Mouse (Mus musculus): Measurements from ENCODE around the gene Rpusd1. TPM values are rescaled to one million over a fixed set of nuclear protein-coding genes. Genes with fewer than 3 reads are reported as not detected.

Rpusd1 gene
- polyA plus RNA-seq, 1 experiment from 2014 or later, result 17.5 TPM

GRCm38 (mm10) chr17:25762591-25762990 lies 35.1 kb downstream of the Rpusd1 start:
- Histone ChIP-seq H3K4me2 (ENCODE audit: low read depth, low read length) (no peak overlapping the region), H3K4me1 (ENCODE audit: control insufficient read depth, insufficient read depth, low read length) (no peaks in the 10 kb centered on the region), H3K9me3 (replicated peaks; ENCODE audit: control insufficient read depth, low read length) (no peaks in the 10 kb centered on the region), H3K4me3 (replicated peaks; ENCODE audit: low read length) (no peak overlapping the region), H3K36me3 (ENCODE audit: control insufficient read depth, insufficient read depth, low read length) (no peaks in the 10 kb centered on the region), H3K27me3 (ENCODE audit: control insufficient read depth, insufficient read depth, low read length) (no peaks in the 10 kb centered on the region), H3K9ac (ENCODE audit: low read length) (no peak overlapping the region), H3K27ac (ENCODE audit: low read length) (no peak overlapping the region)
- ATAC-seq (ENCODE audit: insufficient read depth, low FRiP score), result no peak
- WGBS, result 51% methylated on average over 3 of the region's 3 CpGs

GRCm38 (mm10) chr17:25765886-25766285 lies 38.4 kb downstream of the Rpusd1 start:
- Histone ChIP-seq H3K9ac (ENCODE audit: low read length) (no peak overlapping the region), H3K4me3 (replicated peaks; ENCODE audit: low read length) (no peak overlapping the region), H3K27me3 (ENCODE audit: control insufficient read depth, insufficient read depth, low read length) (no peaks in the 10 kb centered on the region), H3K4me1 (ENCODE audit: control insufficient read depth, insufficient read depth, low read length) (no peaks in the 10 kb centered on the region), H3K9me3 (replicated peaks; ENCODE audit: control insufficient read depth, low read length) (no peaks in the 10 kb centered on the region), H3K36me3 (ENCODE audit: control insufficient read depth, insufficient read depth, low read length) (no peaks in the 10 kb centered on the region), H3K27ac (ENCODE audit: low read length) (no peak overlapping the region), H3K4me2 (ENCODE audit: low read depth, low read length) (no peak overlapping the region)
- 73% methylated on average over 5 of the region's 5 CpGs for WGBS
- ATAC-seq (ENCODE audit: insufficient read depth, low FRiP score), result no peak

GRCm38 (mm10) chr17:25769331-25769730 lies 41.9 kb downstream of the Rpusd1 start:
- Histone ChIP-seq H3K4me1 (ENCODE audit: control insufficient read depth, insufficient read depth, low read length) (peaks cover 3% of the 10 kb centered on the region), H3K4me2 (ENCODE audit: low read depth, low read length) (no peak overlapping the region), H3K27me3 (ENCODE audit: control insufficient read depth, insufficient read depth, low read length) (no peaks in the 10 kb centered on the region), H3K9me3 (replicated peaks; ENCODE audit: control insufficient read depth, low read length) (no peaks in the 10 kb centered on the region), H3K9ac (ENCODE audit: low read length) (no peak overlapping the region), H3K27ac (ENCODE audit: low read length) (no peak overlapping the region), H3K4me3 (replicated peaks; ENCODE audit: low read length) (no peak overlapping the region), H3K36me3 (ENCODE audit: control insufficient read depth, insufficient read depth, low read length) (no peaks in the 10 kb centered on the region)
- 59% methylated on average over 9 of the region's 9 CpGs for WGBS
- no peak for ATAC-seq (ENCODE audit: insufficient read depth, low FRiP score)

DNA sequence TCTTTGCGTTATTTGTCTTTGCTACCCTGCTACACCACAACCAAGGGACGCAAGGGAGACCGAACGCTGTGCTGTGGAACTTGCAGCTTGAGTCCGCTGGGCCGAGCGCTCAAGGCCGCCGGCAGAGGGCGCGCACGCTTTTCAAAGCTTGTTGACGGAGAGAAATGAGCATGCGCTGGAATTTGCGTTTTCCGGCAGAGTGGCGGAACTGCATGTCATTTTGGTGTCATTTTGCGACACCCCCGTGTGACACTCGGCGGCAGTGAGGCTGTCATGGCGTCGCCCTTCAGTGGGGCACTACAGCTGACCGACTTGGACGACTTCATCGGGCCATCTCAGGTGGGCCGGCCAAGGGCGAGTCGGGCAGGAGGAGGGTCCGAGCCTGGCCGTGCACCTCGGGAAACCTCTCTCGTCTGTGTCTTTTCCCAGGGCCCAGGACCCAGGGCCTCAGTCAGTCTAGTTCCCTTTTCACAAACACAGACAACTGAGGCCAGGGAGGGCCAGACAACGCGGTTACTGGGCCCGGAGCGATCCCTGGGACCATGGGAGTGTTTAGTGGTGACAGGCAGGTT lies 46.2 kb downstream of the Rpusd1 start, which contains the start of gene Narfl:
Gene Narfl, plus strand, starts transcription at position 228 of the 572 bp plus-strand sequence.
- peak; percentile 89 for ATAC-seq (ENCODE audit: insufficient read depth, low FRiP score)
- H3K27me3 ChIP-seq (ENCODE audit: control insufficient read depth, insufficient read depth, low read length), result no peaks in the 10 kb centered on the region
- WGBS, result under 1% methylated on average over 37 of the region's 37 CpGs

GRCm38 (mm10) chr17:25775318-25776062 lies 48.0 kb downstream of the Rpusd1 start:
- H3K27me3 ChIP-seq (ENCODE audit: control insufficient read depth, insufficient read depth, low read length), result no peaks in the 10 kb centered on the region
- no peak overlapping the region for H3K9ac ChIP-seq (ENCODE audit: low read length)
- WGBS, result 74% methylated on average over 10 of the region's 10 CpGs
- peaks cover 6% of the 10 kb centered on the region for H3K4me1 ChIP-seq (ENCODE audit: control insufficient read depth, insufficient read depth, low read length)
- H3K9me3 ChIP-seq (replicated peaks; ENCODE audit: control insufficient read depth, low read length), result no peaks in the 10 kb centered on the region
- H3K36me3 ChIP-seq (ENCODE audit: control insufficient read depth, insufficient read depth, low read length), result 0 out of 2 replicates have a peak, but pooled peaks cover 3% of the 10 kb centered on the region
- no peak overlapping the region for H3K4me2 ChIP-seq (ENCODE audit: low read depth, low read length)
- H3K4me3 ChIP-seq (replicated peaks; ENCODE audit: low read length), result no peak overlapping the region
- H3K27ac ChIP-seq (ENCODE audit: low read length), result no peak overlapping the region
- ATAC-seq (ENCODE audit: insufficient read depth, low FRiP score), result no peak

More for the DNA sequence above, 46.2 kb downstream of the Rpusd1 start, which contains the start of gene Narfl:
- H3K9ac ChIP-seq (ENCODE audit: low read length), result peak within 1 kb of the TSS; percentile 92
- H3K9me3 ChIP-seq (replicated peaks; ENCODE audit: control insufficient read depth, low read length), result no peaks in the 10 kb centered on the region
- H3K4me1 ChIP-seq (ENCODE audit: control insufficient read depth, insufficient read depth, low read length), result peaks cover 6% of the 10 kb centered on the region
- H3K4me3 ChIP-seq (replicated peaks; ENCODE audit: low read length), result peak within 1 kb of the TSS; percentile 78
- no peaks in the 10 kb centered on the region for H3K36me3 ChIP-seq (ENCODE audit: control insufficient read depth, insufficient read depth, low read length)
- no peak within 1 kb of the TSS for H3K27ac ChIP-seq (ENCODE audit: low read length)
- peak within 1 kb of the TSS; percentile 84 for H3K4me2 ChIP-seq (ENCODE audit: low read depth, low read length)

GRCm38 (mm10) chr17:25777948-25778347 lies 50.5 kb downstream of the Rpusd1 start:
- Histone ChIP-seq H3K4me1 (ENCODE audit: control insufficient read depth, insufficient read depth, low read length) (peaks cover 6% of the 10 kb centered on the region), H3K4me2 (ENCODE audit: low read depth, low read length) (no peak overlapping the region), H3K27ac (ENCODE audit: low read length) (no peak overlapping the region), H3K27me3 (ENCODE audit: control insufficient read depth, insufficient read depth, low read length) (no peaks in the 10 kb centered on the region), H3K36me3 (ENCODE audit: control insufficient read depth, insufficient read depth, low read length) (peaks cover 3% of the 10 kb centered on the region; the same call in 1 of the 2 replicates), H3K9me3 (replicated peaks; ENCODE audit: control insufficient read depth, low read length) (no peaks in the 10 kb centered on the region), H3K4me3 (replicated peaks; ENCODE audit: low read length) (no peak overlapping the region), H3K9ac (ENCODE audit: low read length) (no peak overlapping the region)
- 90% methylated on average over 5 of the region's 5 CpGs for WGBS
- no peak for ATAC-seq (ENCODE audit: insufficient read depth, low FRiP score)

Small RNA genes within 50 kb of the gene (microRNA-seq; reads per million reads assigned to microRNA genes)
- gene Gm25083, result not detected
- not detected for gene Mir6966

Other genes starting within 250 kb of the Rpusd1 start
- gene Sstr5, start 230.4 kb upstream of the Rpusd1 start, polyA plus RNA-seq (2015; fragmentation: Nextera tagmentation; extraction: Ambion mirVana), result 0.35 and 0.49 TPM in 2 replicates
- 3.0 and 3.3 TPM in 2 replicates for gene Sox8, start 157.0 kb upstream of the Rpusd1 start, polyA plus RNA-seq (2015; fragmentation: Nextera tagmentation; extraction: Ambion mirVana)
- gene Lmf1, start 148.6 kb upstream of the Rpusd1 start, polyA plus RNA-seq (2015; fragmentation: Nextera tagmentation; extraction: Ambion mirVana), result 27.0 and 28.9 TPM in 2 replicates
- 0.85 and 1.0 TPM in 2 replicates for gene Gng13, start 10.5 kb upstream of the Rpusd1 start, polyA plus RNA-seq (2015; fragmentation: Nextera tagmentation; extraction: Ambion mirVana)
- 22.9 and 25.1 TPM in 2 replicates for gene Chtf18, start 251 bp upstream of the Rpusd1 start, polyA plus RNA-seq (2015; fragmentation: Nextera tagmentation; extraction: Ambion mirVana)
- gene Mslnl, start 8.4 kb downstream of the Rpusd1 start, polyA plus RNA-seq (2015; fragmentation: Nextera tagmentation; extraction: Ambion mirVana), result 0.05 and 0.14 TPM in 2 replicates
- gene Msln, start 26.7 kb downstream of the Rpusd1 start, polyA plus RNA-seq (2015; fragmentation: Nextera tagmentation; extraction: Ambion mirVana), result 77.0 and 104 TPM in 2 replicates
- 28.3 and 28.6 TPM in 2 replicates for gene Narfl, start 46.1 kb downstream of the Rpusd1 start, polyA plus RNA-seq (2015; fragmentation: Nextera tagmentation; extraction: Ambion mirVana)
- 49.8 and 54.2 TPM in 2 replicates for gene Haghl, start 58.0 kb downstream of the Rpusd1 start, polyA plus RNA-seq (2015; fragmentation: Nextera tagmentation; extraction: Ambion mirVana)
- 0.12 TPM in 1 of 2 replicates, not detected in the other for gene Ccdc78, start 58.9 kb downstream of the Rpusd1 start, polyA plus RNA-seq (2015; fragmentation: Nextera tagmentation; extraction: Ambion mirVana)
- gene Fam173a, start 65.2 kb downstream of the Rpusd1 start, polyA plus RNA-seq (2015; fragmentation: Nextera tagmentation; extraction: Ambion mirVana), result 96.9 and 102 TPM in 2 replicates
- 1.2 TPM in 1 of 2 replicates, not detected in the other for gene AC134908.4, start 68.0 kb downstream of the Rpusd1 start, polyA plus RNA-seq (2015; fragmentation: Nextera tagmentation; extraction: Ambion mirVana)
- gene Metrn, start 69.5 kb downstream of the Rpusd1 start, polyA plus RNA-seq (2015; fragmentation: Nextera tagmentation; extraction: Ambion mirVana), result 25.4 and 28.0 TPM in 2 replicates
- gene Fbxl16, start 81.4 kb downstream of the Rpusd1 start, polyA plus RNA-seq (2015; fragmentation: Nextera tagmentation; extraction: Ambion mirVana), result 2.6 and 2.8 TPM in 2 replicates
- gene Wdr24, start 96.0 kb downstream of the Rpusd1 start, polyA plus RNA-seq (2015; fragmentation: Nextera tagmentation; extraction: Ambion mirVana), result 24.7 and 28.6 TPM in 2 replicates
- 56.7 and 58.1 TPM in 2 replicates for gene Jmjd8, start 101.2 kb downstream of the Rpusd1 start, polyA plus RNA-seq (2015; fragmentation: Nextera tagmentation; extraction: Ambion mirVana)
- 312 and 314 TPM in 2 replicates for gene Stub1, start 105.7 kb downstream of the Rpusd1 start, polyA plus RNA-seq (2015; fragmentation: Nextera tagmentation; extraction: Ambion mirVana)
- 2.5 and 2.8 TPM in 2 replicates for gene Rhbdl1, start 109.6 kb downstream of the Rpusd1 start, polyA plus RNA-seq (2015; fragmentation: Nextera tagmentation; extraction: Ambion mirVana)
- 2.7 and 3.4 TPM in 2 replicates for gene Gm20683, start 114.1 kb downstream of the Rpusd1 start, polyA plus RNA-seq (2015; fragmentation: Nextera tagmentation; extraction: Ambion mirVana)
- 22.4 and 23.5 TPM in 2 replicates for gene Rhot2, start 117.2 kb downstream of the Rpusd1 start, polyA plus RNA-seq (2015; fragmentation: Nextera tagmentation; extraction: Ambion mirVana)
- gene Wdr90, start 133.8 kb downstream of the Rpusd1 start, polyA plus RNA-seq (2015; fragmentation: Nextera tagmentation; extraction: Ambion mirVana), result 20.9 and 22.1 TPM in 2 replicates
- 41.5 and 49.4 TPM in 2 replicates for gene Mcrip2, start 141.1 kb downstream of the Rpusd1 start, polyA plus RNA-seq (2015; fragmentation: Nextera tagmentation; extraction: Ambion mirVana)
- gene Mettl26, start 147.4 kb downstream of the Rpusd1 start, polyA plus RNA-seq (2015; fragmentation: Nextera tagmentation; extraction: Ambion mirVana), result 57.1 and 63.8 TPM in 2 replicates
- 0.42 and 0.56 TPM in 2 replicates for gene Wfikkn1, start 153.2 kb downstream of the Rpusd1 start, polyA plus RNA-seq (2015; fragmentation: Nextera tagmentation; extraction: Ambion mirVana)
- 26.3 and 27.7 TPM in 2 replicates for gene Rab40c, start 192.1 kb downstream of the Rpusd1 start, polyA plus RNA-seq (2015; fragmentation: Nextera tagmentation; extraction: Ambion mirVana)
- gene Pigq, start 217.3 kb downstream of the Rpusd1 start, polyA plus RNA-seq (2015; fragmentation: Nextera tagmentation; extraction: Ambion mirVana), result 57.2 and 62.0 TPM in 2 replicates
- gene Nhlrc4, start 217.3 kb downstream of the Rpusd1 start, polyA plus RNA-seq (2015; fragmentation: Nextera tagmentation; extraction: Ambion mirVana), result 0.12 and 0.66 TPM in 2 replicates
- 0.11 and 0.31 TPM in 2 replicates for gene A930017K11Rik, start 224.9 kb downstream of the Rpusd1 start, polyA plus RNA-seq (2015; fragmentation: Nextera tagmentation; extraction: Ambion mirVana)

All from stomach, embryonic 16.5 days (tissue).